Mouse (Mus musculus): ENCODE results near the gene Bhlhe41.

DNA sequence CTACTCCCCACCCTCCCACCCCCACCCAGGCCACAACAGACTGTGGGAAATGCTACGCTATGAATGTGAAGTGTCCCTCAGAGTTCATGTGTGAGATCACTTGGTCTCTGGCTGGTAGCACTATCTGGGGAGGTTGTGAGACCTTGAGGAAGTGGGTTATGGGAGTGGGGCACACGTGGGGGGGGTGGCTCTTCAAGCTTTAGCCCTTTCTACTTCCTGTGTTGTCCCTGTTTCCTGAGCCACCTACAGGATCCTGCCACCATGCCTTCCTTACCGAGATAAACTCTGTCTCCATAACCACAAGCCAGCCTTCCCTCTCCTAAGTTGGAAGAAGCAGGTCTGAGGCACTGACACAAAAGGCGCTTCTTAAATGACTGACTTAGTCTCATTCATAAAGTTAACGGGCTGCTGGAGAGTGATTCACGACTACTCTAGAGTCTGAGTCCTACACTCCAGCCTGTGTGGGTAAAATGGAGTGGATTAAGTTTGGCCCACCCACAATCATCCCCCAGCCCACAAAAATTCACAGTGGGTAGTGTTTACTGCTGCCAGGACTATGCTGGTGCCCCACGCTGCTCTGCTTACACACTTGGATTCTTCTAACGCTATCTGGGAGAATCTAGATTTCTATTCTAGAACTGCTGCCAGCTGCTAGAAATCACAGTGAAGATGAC lies 29.4 kb upstream of the Bhlhe41 start:
- TF ChIP-seq POLR2A (IDR thresholded peaks at IDR 0.05; ENCODE audit: insufficient read length, low read depth) (no peak), CEBPB (IDR thresholded peaks at IDR 0.05; ENCODE audit: insufficient read depth, poor library complexity, severe bottlenecking) (no peak), E2F4 (IDR thresholded peaks at IDR 0.05; ENCODE audit: insufficient read depth) (no peak), MAX (IDR thresholded peaks at IDR 0.05; ENCODE audit: low read depth) (no peak), TCF12 (IDR thresholded peaks at IDR 0.05; ENCODE audit: insufficient read depth, poor library complexity, severe bottlenecking) (no peak), USF1 (IDR thresholded peaks at IDR 0.05; ENCODE audit: low read depth) (no peak), MYOD1 (IDR thresholded peaks at IDR 0.05; ENCODE audit: control insufficient read depth in 1 of 3, insufficient read length in 2 of 3, low read depth in 2 of 3) (no peak), TCF3 (IDR thresholded peaks at IDR 0.05; ENCODE audit: insufficient read length, low read depth) (no peak), POLR2AphosphoS2 (IDR thresholded peaks at IDR 0.05; ENCODE audit: insufficient read length, low read depth) (no peak)

All from myocyte (in vitro differentiated cells).